Mouse (Mus musculus) embryonic facial prominence, embryonic 12.5 days (tissue): ENCODE data around the gene Ppp2r5e. TPM values are rescaled to one million over a fixed set of nuclear protein-coding genes. Genes with fewer than 3 reads are reported as not detected.

ENCODE experiments used
- ATAC-seq: fragments of 200-750 bp; cut with Nextera tagmentation; 2 replicates; pipeline ENCODE4 v1.8.0; 2017; ENCODE audit not compliant: insufficient number of reproducible peaks, insufficient read depth, low FRiP score, low TSS enrichment
- H3K27ac ChIP-seq: fragments of 300-500 bp; sonication (generic); 2 replicates; pipeline ENCODE4 v1.5.1; 2016; ENCODE audit warnings: mild to moderate bottlenecking
- H3K27me3 ChIP-seq: fragments of 300-500 bp; sonication (generic); 2 replicates; pipeline ENCODE4 v1.6.1; 2016; ENCODE audit warnings: mild to moderate bottlenecking, moderate library complexity
- H3K36me3 ChIP-seq: fragments of 300-500 bp; sonication (generic); 2 replicates; pipeline ENCODE4 v1.6.1; 2016; ENCODE audit warnings: mild to moderate bottlenecking
- H3K4me1 ChIP-seq: fragments of 300-500 bp; sonication (generic); 2 replicates; pipeline ENCODE4 v1.6.1; 2016
- H3K4me2 ChIP-seq: fragments of 300-500 bp; sonication (generic); replicated peaks from 2 replicates; pipeline ENCODE4 v1.6.1; 2016; ENCODE audit warnings: mild to moderate bottlenecking, moderate library complexity
- H3K4me3 ChIP-seq: fragments of 300-500 bp; sonication (generic); 2 replicates; pipeline ENCODE4 v1.5.1; 2016; ENCODE audit warnings: mild to moderate bottlenecking
- H3K9ac ChIP-seq: fragments of 300-500 bp; sonication (generic); 2 replicates; pipeline ENCODE4 v1.6.1; 2016; ENCODE audit warnings: mild to moderate bottlenecking, moderate library complexity
- H3K9me3 ChIP-seq: fragments of 300-500 bp; sonication (generic); 2 replicates; pipeline ENCODE4 v1.6.1; 2016; ENCODE audit warnings: mild to moderate bottlenecking, moderate library complexity
- WGBS: fragments of 180-500 bp; shearing (Covaris S2); methylation state at CpG from one replicate; pipeline ENCODE4 v1.1.7; 2016; 5-methylcytosine and 5-hydroxymethylcytosine counted together
- polyA plus RNA-seq: library from polyadenylated mRNA; unstranded; fragments of >200 nt; fragmentation: Nextera tagmentation; extraction: Ambion mirVana; gene quantifications from 2 replicates; pipeline ENCODE4 v1.2.1, GENCODE M21; 2016

Gene Ppp2r5e
- polyA plus RNA-seq: 18.0 and 19.2 TPM in 2 replicates

DNA sequence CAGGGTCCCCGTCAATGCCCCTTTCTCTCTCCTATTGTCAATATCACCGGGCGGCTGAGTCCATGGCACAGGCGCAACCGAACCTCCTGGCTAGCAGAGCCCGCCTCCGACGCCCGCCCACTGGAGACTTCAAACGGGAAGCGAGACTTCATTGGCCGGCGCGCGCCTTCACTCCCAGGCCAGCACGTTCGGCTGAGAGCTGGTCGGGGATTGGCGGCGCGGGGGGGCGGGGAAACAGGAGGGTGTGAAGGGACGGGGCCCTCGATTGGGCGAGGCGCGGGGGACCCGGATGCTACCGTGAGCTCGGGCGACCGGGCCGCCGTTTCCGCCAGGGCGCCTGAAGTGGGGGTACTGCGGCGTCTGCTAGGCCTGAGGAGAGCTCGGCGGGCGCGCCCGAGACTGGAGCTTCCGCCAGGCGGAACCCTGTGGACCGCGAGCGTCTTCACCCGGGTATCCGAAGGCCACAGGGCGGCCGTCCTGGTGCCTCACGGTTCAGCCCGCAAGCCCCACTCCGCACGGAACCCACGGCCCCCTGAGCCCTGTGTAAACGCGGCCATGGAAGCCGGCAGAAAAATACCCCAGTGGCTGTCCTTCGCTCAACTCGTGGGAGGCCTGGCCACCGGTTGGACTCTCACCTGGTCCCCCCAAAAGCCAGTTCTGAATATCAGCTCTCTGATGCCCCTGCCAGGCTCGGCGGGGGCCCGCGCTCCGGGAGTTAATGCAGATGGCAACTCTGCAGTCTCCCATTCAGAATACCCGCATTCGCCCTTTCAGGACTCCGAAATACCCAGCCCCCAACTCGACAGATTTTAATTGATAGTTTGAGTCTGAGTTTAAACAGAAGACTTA lies at the start of gene Ppp2r5e:
Gene Ppp2r5e, minus strand, starts transcription at position 92 of the 849 bp plus-strand sequence.
- Histone ChIP-seq H3K4me3 (peak within 1 kb of the TSS; percentile 97), H3K4me1 (peaks cover 17% of the 10 kb centered on the region), H3K9me3 (no peaks in the 10 kb centered on the region), H3K4me2 (peak within 1 kb of the TSS; percentile 70), H3K27ac (peak within 1 kb of the TSS; percentile 98), H3K9ac (peak within 1 kb of the TSS; percentile 90), H3K36me3 (peaks cover 14% of the 10 kb centered on the region; the same call in 1 of the 2 replicates), H3K27me3 (no peaks in the 10 kb centered on the region)
- under 1% methylated on average over 70 of the region's 72 CpGs for WGBS
- peak; percentile 99 for ATAC-seq

DNA sequence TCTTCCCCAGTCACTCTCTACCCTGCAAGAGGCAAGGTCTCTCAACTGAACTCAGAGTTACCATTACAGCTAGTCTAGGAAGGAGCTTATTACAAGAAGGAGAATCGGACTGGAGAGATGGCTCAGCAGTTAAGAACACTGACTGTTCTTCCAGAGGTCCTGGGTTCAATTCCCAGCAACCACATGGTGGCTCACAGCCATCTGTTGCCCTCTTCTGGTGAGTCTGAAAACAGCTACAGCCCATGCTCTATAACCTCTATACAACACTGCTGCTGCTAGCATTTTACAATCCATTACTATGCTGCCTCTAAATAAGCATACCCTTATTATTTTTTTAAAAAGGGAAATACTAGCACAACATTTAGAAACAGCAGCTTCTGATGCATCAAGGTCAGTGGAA lies 49.7 kb upstream of the Ppp2r5e start:
- H3K9me3 ChIP-seq: no peaks in the 10 kb centered on the region
- no peaks in the 10 kb centered on the region for H3K4me1 ChIP-seq
- no peaks in the 10 kb centered on the region for H3K27me3 ChIP-seq
- no peak overlapping the region for H3K4me2 ChIP-seq
- H3K4me3 ChIP-seq: no peak overlapping the region
- H3K9ac ChIP-seq: no peak overlapping the region
- WGBS: 83% methylated on average over 1 of the region's 1 CpGs
- H3K27ac ChIP-seq: no peak overlapping the region
- no peaks in the 10 kb centered on the region for H3K36me3 ChIP-seq
- no peak for ATAC-seq

DNA sequence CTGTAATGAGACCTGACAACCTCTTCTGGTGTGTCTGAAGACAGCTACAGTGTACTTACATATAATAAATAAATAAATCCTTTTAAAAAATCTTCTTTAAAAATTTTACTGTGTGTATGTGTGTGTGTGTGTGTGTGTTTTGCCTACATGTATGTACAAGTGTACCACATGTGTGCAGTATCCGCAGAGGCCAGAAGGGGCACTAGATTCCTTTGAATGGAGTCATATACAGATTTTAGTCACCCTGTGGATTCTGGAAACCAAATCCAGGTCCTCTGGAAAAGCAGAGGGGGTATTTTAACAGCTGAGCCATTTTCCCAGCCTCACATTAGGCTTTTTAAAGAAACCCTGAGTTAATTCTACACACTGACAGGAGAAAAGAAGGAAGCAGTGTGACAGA lies 45.7 kb upstream of the Ppp2r5e start:
- 97% methylated on average over 1 of the region's 1 CpGs for WGBS
- ATAC-seq: no peak

DNA sequence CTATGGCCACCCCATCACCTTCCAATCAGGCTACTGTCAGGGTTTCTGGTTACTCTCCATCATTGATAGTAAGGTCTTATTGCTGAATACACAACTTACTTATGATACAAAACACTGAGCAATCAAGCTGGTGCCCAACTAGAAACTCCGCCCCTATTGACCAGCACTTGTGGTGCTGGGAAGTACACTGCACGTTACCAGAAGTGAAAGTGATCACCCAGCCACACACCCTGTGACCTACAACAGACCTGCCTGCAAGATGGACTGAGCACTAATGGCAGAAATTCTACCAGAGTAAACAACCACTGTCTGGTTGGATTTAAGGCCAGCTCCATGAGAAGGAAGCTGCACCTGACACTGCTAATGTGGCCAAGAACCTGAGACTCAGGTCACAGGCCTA lies 42.3 kb upstream of the Ppp2r5e start:
- no peaks in the 10 kb centered on the region for H3K4me1 ChIP-seq
- WGBS: 78% methylated on average over 2 of the region's 2 CpGs
- H3K9me3 ChIP-seq: no peaks in the 10 kb centered on the region
- H3K4me3 ChIP-seq: no peak overlapping the region
- ATAC-seq: no peak
- H3K27me3 ChIP-seq: no peaks in the 10 kb centered on the region
- no peaks in the 10 kb centered on the region for H3K36me3 ChIP-seq
- H3K27ac ChIP-seq: no peak overlapping the region
- H3K4me2 ChIP-seq: no peak overlapping the region
- H3K9ac ChIP-seq: no peak overlapping the region

More for the DNA sequence above, 45.7 kb upstream of the Ppp2r5e start:
- Histone ChIP-seq H3K9me3 (no peaks in the 10 kb centered on the region), H3K36me3 (no peaks in the 10 kb centered on the region), H3K4me1 (no peaks in the 10 kb centered on the region), H3K27me3 (no peaks in the 10 kb centered on the region), H3K9ac (no peak overlapping the region), H3K27ac (no peak overlapping the region), H3K4me3 (no peak overlapping the region), H3K4me2 (no peak overlapping the region)

DNA sequence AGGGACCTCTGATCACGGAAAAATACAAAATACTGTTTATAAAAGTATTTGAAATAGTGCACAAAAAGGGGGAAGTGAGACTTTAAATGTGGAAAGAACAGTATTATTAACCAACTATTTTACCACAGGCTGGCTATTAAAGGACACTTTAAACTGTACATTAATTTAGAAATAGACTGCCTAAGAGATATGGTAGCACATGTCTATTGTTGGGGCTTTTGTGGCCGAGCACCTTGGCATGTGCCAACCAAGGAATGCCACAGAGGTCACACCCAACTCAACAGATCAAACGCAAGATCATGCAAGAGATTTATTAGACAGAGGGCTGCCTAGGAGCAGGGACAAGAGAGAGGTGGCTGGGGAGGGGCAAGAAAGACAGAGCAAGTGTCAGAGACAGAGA lies 41.1 kb upstream of the Ppp2r5e start:
- H3K4me1 ChIP-seq: no peaks in the 10 kb centered on the region
- 0 out of 2 replicates have a peak, but pooled peaks cover 3% of the 10 kb centered on the region for H3K36me3 ChIP-seq
- no peaks in the 10 kb centered on the region for H3K9me3 ChIP-seq
- no peak overlapping the region for H3K4me2 ChIP-seq
- 89% methylated on average over 3 of the region's 3 CpGs for WGBS
- no peak overlapping the region for H3K27ac ChIP-seq
- no peak for ATAC-seq
- no peaks in the 10 kb centered on the region for H3K27me3 ChIP-seq
- no peak overlapping the region for H3K4me3 ChIP-seq
- H3K9ac ChIP-seq: no peak overlapping the region

DNA sequence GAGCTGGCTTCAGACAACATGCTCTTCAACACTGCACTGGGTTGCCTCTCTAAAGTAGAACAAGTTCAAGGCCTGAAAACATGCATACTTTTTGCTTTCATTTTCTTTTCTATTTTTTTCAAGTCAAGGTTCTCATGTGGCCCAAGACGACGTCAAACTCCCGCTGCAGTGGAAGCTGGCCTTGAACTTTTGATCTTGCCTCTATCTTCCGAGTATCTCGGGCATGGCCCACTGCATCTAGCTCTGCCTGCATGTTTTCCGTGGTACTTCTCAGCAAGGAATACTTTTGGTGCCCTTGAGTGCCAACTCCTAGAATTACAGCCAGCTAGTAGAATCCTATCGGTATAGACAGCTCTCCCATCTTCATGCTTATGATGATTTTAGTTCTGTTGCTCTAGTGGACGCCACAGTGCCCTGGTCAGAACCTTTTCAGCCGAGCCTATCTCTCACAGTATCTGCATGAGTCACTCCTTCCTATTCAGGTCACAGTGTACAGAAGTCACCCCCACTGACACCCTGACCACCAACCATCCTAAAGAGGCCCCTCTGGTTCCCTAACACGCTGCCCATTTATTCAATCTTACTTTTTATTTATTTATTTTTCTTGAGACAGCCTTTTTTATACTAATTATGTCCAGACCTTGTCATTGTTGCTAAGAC lies 39.9 kb upstream of the Ppp2r5e start:
- H3K9me3 ChIP-seq: no peaks in the 10 kb centered on the region
- no peak overlapping the region for H3K4me3 ChIP-seq
- no peak overlapping the region for H3K9ac ChIP-seq
- 0 out of 2 replicates have a peak, but pooled peaks cover 3% of the 10 kb centered on the region for H3K36me3 ChIP-seq
- no peak overlapping the region for H3K27ac ChIP-seq
- ATAC-seq: no peak
- H3K27me3 ChIP-seq: no peaks in the 10 kb centered on the region
- no peak overlapping the region for H3K4me2 ChIP-seq
- WGBS: 83% methylated on average over 10 of the region's 10 CpGs
- H3K4me1 ChIP-seq: no peaks in the 10 kb centered on the region

DNA sequence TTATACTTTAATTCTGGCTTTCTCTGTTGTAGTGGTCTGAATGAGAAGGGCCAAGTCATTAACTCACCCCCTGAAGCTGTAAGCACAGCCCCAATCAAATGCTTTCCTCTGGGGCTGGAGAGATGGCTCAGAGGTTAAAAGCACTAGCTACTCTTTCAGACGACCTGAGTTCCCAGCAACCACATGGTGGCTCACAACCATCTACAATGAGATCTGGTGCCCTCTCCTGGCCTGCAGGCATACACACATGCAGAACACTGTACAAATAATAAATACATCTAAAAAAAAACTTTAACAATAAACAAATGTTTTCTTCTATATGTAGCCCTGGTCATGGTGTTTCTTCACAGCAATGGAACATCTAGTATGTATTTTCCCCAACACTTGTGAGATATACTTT lies 33.6 kb upstream of the Ppp2r5e start:
- H3K4me3 ChIP-seq: no peak overlapping the region
- no peaks in the 10 kb centered on the region for H3K27me3 ChIP-seq
- WGBS: 64% methylated on average over 1 of the region's 1 CpGs
- ATAC-seq: no peak
- H3K4me2 ChIP-seq: no peak overlapping the region
- H3K27ac ChIP-seq: no peak overlapping the region
- no peaks in the 10 kb centered on the region for H3K4me1 ChIP-seq
- 0 out of 2 replicates have a peak, but pooled peaks cover 3% of the 10 kb centered on the region for H3K36me3 ChIP-seq
- no peak overlapping the region for H3K9ac ChIP-seq
- no peaks in the 10 kb centered on the region for H3K9me3 ChIP-seq

DNA sequence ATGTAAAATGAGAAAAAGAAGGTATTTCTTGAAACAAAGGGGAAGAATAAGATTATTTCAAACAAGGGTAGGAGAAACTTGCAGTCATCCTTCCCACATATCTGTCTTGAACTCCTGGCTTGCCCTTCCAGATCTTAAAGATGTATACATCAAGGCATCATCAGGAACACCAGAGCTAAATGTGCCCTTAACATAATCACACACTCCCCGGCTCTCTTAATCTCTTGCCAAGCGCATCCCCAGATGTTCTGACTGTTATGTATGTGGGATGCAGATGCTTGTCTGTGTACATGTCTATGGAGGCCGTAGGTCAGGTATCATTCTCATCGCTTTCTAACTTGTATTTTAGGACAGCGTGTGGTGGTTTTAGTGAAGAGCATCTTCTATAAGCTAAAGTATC lies 27.2 kb upstream of the Ppp2r5e start:
- H3K9ac ChIP-seq: no peak overlapping the region
- no peak for ATAC-seq
- WGBS: 90% methylated on average over 5 of the region's 5 CpGs
- no peak overlapping the region for H3K4me2 ChIP-seq
- no peak overlapping the region for H3K27ac ChIP-seq
- peaks cover 6% of the 10 kb centered on the region; the same call in 1 of the 2 replicates for H3K9me3 ChIP-seq
- no peaks in the 10 kb centered on the region for H3K27me3 ChIP-seq
- no peaks in the 10 kb centered on the region for H3K4me1 ChIP-seq
- no peak overlapping the region for H3K4me3 ChIP-seq
- H3K36me3 ChIP-seq: no peaks in the 10 kb centered on the region

DNA sequence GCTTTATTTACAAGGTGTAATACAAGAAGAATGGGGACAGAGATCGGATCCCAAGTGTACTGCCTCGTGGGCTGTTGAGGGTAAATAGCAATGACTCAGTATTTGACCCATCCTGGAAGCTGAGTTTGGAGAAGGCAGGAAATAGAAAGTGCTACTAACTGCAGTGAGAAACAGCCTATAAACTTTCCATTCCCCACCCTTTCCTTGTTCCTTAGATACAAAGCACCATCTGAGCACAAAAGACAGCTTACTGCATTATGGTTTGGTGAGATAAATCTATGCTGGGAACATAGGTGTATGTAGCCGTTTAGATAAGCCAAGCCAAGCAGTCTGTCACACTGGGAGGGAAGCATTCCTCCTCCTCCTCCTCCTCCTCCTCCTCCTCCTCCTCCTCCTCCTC lies 26.8 kb upstream of the Ppp2r5e start:
- H3K27me3 ChIP-seq: no peaks in the 10 kb centered on the region
- H3K9me3 ChIP-seq: peaks cover 6% of the 10 kb centered on the region; the same call in 1 of the 2 replicates
- no peak overlapping the region for H3K27ac ChIP-seq
- H3K4me2 ChIP-seq: no peak overlapping the region
- ATAC-seq: no peak
- no peaks in the 10 kb centered on the region for H3K36me3 ChIP-seq
- no peak overlapping the region for H3K4me3 ChIP-seq
- whole genome bisulfite sequencing: 65% methylated on average over 3 of the region's 3 CpGs
- no peak overlapping the region for H3K9ac ChIP-seq
- H3K4me1 ChIP-seq: no peaks in the 10 kb centered on the region

DNA sequence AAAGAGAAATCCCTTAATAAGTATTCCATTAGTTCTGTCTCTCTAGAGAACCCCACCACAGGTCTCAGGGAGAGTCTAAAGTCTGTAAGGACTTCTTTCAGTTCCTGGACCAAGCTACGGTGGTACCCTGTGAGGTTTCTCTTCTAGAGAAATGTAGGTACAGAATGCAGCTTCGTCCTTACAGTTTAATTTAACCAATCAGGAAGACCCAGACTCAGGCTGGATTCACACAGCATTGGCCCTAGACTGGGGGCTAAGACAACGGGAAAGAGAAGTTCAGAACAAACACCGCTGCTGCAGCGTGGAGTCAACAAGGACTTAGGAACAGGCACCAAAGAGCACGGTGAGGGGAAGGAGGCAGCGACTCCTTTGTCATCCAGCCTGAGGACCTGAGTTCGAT lies 20.8 kb upstream of the Ppp2r5e start:
- Histone ChIP-seq H3K27ac (no peak overlapping the region), H3K4me3 (no peak overlapping the region), H3K4me1 (no peaks in the 10 kb centered on the region), H3K27me3 (no peaks in the 10 kb centered on the region), H3K9me3 (peaks cover 6% of the 10 kb centered on the region; the same call in 1 of the 2 replicates), H3K36me3 (no peaks in the 10 kb centered on the region), H3K9ac (no peak overlapping the region), H3K4me2 (no peak overlapping the region)
- 55% methylated on average over 8 of the region's 8 CpGs for WGBS
- ATAC-seq: no peak

DNA sequence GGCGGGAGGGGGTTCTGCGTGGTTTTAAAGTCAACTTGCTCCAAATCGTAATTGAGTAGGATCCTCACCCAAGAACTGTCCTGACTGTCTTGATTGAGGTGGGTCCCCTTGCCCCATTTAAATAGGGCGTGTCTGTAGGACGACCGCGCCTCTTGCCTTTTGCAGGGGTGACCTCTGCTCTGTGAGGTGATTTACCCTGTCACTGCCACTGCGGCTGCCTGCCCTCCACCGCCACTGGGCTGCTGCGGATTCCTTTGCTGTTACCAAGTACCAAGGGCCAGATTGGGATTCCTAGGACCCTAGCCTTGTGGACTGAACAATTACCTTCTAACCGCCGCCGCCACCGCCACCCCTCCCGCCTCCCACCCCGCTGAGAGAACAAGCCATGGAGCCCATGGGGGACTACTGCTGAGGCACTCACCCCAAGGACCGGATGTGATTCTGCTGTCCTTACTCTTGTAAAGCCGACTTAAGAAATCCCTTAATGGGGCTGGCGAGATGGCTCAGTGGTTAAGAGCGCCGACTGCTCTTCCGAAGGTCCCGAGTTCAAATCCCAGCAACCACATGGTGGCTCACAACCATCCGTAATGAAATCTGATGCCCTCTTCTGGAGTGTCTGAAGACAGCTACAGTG lies 20.2 kb upstream of the Ppp2r5e start:
- 5% methylated on average over 24 of the region's 24 CpGs for WGBS
- ATAC-seq: no peak
- Histone ChIP-seq H3K9me3 (peaks cover 3% of the 10 kb centered on the region; the same call in 1 of the 2 replicates), H3K27ac (no peak overlapping the region), H3K9ac (no peak overlapping the region), H3K36me3 (no peaks in the 10 kb centered on the region), H3K27me3 (no peaks in the 10 kb centered on the region), H3K4me2 (peak overlapping the region; percentile 56), H3K4me3 (peak overlapping the region; percentile 31), H3K4me1 (no peaks in the 10 kb centered on the region)
